Mouse (Mus musculus): ENCODE data around the gene Nelfb. TPM values are rescaled to one million over a fixed set of nuclear protein-coding genes. Genes with fewer than 3 reads are reported as not detected.

Gene Nelfb
- polyA plus RNA-seq, 1 experiment from 2014 or later, result 101 TPM

DNA sequence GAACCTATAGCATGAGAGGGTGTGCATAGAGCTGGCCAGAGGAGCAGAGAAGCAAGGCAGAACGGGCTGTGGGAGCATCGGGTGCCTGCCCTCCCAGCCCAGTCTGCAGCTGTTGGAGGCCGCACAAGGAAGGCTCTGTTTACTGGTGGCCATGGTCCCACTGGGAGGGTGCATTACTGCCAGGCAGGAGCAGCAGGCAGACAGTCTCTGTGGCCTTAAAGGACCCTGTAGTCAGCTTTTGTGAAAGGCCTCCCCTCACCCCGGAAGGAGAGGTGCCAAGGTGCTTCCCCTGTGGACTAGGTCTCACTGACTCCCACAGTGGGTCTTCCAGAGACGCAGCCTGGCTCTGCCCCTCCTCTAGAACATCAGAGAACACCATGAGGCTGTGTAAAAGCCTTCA is 15.6 kb upstream of the Nelfb start:
- H3K27ac ChIP-seq (ENCODE audit: low read length), result no peak overlapping the region
- no peak overlapping the region for H3K4me2 ChIP-seq (ENCODE audit: low read length)
- H3K4me1 ChIP-seq (replicated peaks; ENCODE audit: control insufficient read depth, insufficient read depth, low read length), result peaks cover 17% of the 10 kb centered on the region
- H3K4me3 ChIP-seq (replicated peaks; ENCODE audit: low read length), result no peak overlapping the region
- H3K9ac ChIP-seq (replicated peaks; ENCODE audit: low read depth, low read length), result no peak overlapping the region
- ATAC-seq, result no peak
- no peaks in the 10 kb centered on the region for H3K27me3 ChIP-seq (replicated peaks; ENCODE audit: control insufficient read depth, insufficient read depth, low read length)
- H3K9me3 ChIP-seq (ENCODE audit: control insufficient read depth, low read length), result no peaks in the 10 kb centered on the region
- 79% methylated on average over 5 of the region's 5 CpGs for WGBS
- no peaks in the 10 kb centered on the region for H3K36me3 ChIP-seq (ENCODE audit: control insufficient read depth, insufficient read depth)

DNA sequence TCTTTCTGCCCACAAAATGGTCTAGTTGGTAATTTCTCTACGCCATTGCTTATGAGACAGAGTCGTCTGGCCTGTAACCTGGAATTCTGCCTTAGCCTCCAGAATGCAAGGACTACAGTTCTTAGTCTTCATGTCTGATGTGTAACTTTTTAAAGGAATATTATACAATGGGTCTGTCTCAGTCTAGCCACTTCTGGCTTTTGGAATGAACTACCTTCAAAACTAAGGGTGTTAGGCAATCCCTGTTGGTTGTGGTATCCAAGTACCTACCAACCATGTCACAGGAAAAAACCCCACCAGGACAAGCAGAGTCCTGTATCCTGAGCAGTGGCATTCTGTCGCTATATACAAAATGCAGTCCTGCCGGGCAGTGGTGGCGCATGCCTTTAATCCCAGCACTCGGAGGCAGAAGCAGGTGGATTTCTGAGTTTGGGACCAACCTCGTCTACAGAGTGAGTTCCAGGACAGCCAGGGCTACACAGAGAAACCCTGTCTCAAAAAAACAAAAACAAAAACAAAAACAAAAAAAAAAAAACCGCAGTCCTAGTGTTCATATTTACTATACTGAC is 14.6 kb upstream of the Nelfb start:
- no peak overlapping the region; the same call in 1 of the 2 replicates for H3K9ac ChIP-seq (replicated peaks; ENCODE audit: low read depth, low read length)

DNA sequence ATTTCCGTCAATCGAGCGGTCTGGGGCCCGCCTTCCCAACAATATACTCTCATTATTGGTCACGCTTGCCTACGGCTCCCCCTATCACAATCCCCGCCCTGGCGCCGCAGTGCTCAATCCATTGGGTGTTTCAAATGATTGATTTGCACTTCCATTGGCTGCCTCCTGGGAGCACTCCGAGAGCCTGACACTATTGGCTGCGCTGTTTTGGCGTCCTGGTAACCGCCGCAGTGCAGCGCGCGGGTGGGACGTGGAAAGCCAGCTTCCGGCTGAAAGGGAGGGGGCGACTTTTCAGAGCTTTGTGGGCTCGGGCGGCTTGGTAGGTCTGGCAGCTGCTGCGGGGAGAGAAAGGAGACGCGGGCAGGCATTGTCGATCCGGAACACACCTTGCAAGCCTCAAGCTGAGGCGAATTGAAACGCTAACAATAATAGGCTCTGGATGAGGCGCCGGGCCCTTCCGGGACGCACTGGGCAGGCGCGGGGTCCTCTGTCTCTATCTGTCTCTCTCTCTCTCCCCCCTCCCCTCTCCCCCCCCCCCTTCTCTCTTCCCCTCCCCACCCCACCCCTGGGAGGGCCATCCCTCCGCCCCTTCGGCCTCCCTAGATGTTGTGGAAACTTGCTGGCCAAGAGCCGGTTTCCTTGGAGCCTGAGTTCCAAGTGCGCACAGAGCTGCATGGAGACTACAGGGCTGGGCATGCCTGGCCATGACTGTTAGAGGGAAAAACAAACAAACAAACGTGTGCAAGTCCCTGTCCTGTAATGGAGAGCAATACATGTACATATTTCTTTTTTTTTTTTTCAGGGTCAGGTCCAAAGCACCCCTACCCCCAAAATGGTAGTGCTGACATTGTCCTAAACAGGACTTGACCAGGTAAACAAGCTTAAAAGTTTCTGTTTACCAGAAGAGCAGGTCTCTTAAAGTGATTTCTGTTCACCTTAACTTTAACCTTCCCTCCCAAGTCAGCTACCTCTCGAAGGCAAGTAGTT is 13.8 kb upstream of the Nelfb start:
- no peaks in the 10 kb centered on the region for H3K36me3 ChIP-seq (ENCODE audit: control insufficient read depth, insufficient read depth)
- H3K9ac ChIP-seq (replicated peaks; ENCODE audit: low read depth, low read length), result peak overlapping the region; percentile 79
- ATAC-seq, result peak; percentile 97
- peak overlapping the region; percentile 98 for H3K27ac ChIP-seq (ENCODE audit: low read length)
- no peaks in the 10 kb centered on the region for H3K9me3 ChIP-seq (ENCODE audit: control insufficient read depth, low read length)
- H3K27me3 ChIP-seq (replicated peaks; ENCODE audit: control insufficient read depth, insufficient read depth, low read length), result no peaks in the 10 kb centered on the region
- peaks cover 17% of the 10 kb centered on the region for H3K4me1 ChIP-seq (replicated peaks; ENCODE audit: control insufficient read depth, insufficient read depth, low read length)
- peak overlapping the region; percentile 71 for H3K4me3 ChIP-seq (replicated peaks; ENCODE audit: low read length)
- 2% methylated on average over 41 of the region's 41 CpGs for WGBS
- peak overlapping the region; percentile 52 for H3K4me2 ChIP-seq (ENCODE audit: low read length)

More for the DNA sequence above, 14.6 kb upstream of the Nelfb start:
- Histone ChIP-seq H3K4me3 (replicated peaks; ENCODE audit: low read length) (no peak overlapping the region), H3K4me2 (ENCODE audit: low read length) (peak overlapping the region; percentile 52; the same call in 1 of the 2 replicates), H3K9me3 (ENCODE audit: control insufficient read depth, low read length) (no peaks in the 10 kb centered on the region), H3K27me3 (replicated peaks; ENCODE audit: control insufficient read depth, insufficient read depth, low read length) (no peaks in the 10 kb centered on the region), H3K27ac (ENCODE audit: low read length) (peak overlapping the region; percentile 98; the same call in 1 of the 2 replicates), H3K4me1 (replicated peaks; ENCODE audit: control insufficient read depth, insufficient read depth, low read length) (peaks cover 17% of the 10 kb centered on the region), H3K36me3 (ENCODE audit: control insufficient read depth, insufficient read depth) (no peaks in the 10 kb centered on the region)
- 72% methylated on average over 8 of the region's 8 CpGs for WGBS
- no peak for ATAC-seq

DNA sequence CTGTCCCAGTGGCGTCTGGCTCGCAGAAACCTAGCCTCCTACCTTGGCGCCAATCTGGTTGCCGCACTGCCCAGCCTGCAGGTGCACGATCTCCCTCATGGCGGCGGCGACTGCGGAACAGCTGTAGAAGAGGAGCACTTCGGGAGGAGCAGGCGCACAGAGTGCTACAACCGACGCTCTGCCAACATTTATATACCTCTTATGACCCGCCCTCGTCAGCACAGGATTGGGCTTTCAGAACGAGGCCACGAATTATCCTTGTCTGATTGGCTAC is 13.1 kb upstream of the Nelfb start, which contains the start of gene Tubb4b:
TSS of gene Tubb4b (minus strand) at position 211 of the 274 bp plus-strand sequence.
- H3K27ac ChIP-seq (ENCODE audit: low read length), result peak within 1 kb of the TSS; percentile 98
- no peak for ATAC-seq
- H3K4me2 ChIP-seq (ENCODE audit: low read length), result peak within 1 kb of the TSS; percentile 64
- no peaks in the 10 kb centered on the region for H3K27me3 ChIP-seq (replicated peaks; ENCODE audit: control insufficient read depth, insufficient read depth, low read length)
- H3K9ac ChIP-seq (replicated peaks; ENCODE audit: low read depth, low read length), result peak within 1 kb of the TSS; percentile 81
- H3K4me3 ChIP-seq (replicated peaks; ENCODE audit: low read length), result peak within 1 kb of the TSS; percentile 93
- 0% methylated on average over 17 of the region's 17 CpGs for WGBS
- H3K9me3 ChIP-seq (ENCODE audit: control insufficient read depth, low read length), result no peaks in the 10 kb centered on the region
- peaks cover 17% of the 10 kb centered on the region for H3K4me1 ChIP-seq (replicated peaks; ENCODE audit: control insufficient read depth, insufficient read depth, low read length)
- H3K36me3 ChIP-seq (ENCODE audit: control insufficient read depth, insufficient read depth), result no peaks in the 10 kb centered on the region

DNA sequence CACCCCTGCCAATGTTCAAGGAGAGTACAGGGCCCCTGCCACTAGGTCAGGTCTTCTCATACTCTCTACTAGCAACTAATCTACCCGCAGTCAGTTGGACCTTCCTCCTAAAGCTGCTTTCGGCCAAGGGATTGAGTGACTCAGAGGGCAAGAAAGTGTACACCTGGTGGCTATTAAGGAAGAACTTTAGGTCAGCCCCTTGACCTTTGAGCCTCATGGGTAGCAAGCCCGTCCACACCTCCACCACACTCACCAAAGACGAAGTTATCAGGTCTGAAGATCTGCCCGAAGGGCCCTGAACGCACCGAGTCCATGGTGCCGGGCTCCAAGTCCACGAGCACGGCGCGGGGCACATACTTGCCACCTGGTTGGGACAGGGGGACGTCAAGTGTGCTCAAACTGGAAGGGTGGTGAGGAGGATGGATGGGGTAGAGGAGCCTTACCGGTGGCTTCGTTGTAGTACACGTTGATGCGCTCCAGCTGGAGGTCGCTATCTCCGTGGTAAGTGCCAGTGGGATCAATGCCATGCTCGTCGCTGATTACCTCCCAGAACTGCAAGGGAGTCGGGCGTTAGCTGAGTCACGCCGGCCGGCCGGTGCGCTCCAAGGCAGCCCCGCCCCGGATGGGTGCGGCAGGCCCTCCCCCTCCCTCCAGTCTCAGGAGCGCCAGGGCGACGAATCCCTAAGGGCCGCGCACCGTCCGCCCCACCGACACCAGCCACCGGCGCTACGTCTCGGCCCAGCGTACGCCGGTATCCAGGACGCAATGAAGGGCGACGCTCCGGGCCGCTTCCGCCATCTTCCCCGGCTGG is 12.6 kb upstream of the Nelfb start:
- Histone ChIP-seq H3K36me3 (ENCODE audit: control insufficient read depth, insufficient read depth) (no peaks in the 10 kb centered on the region), H3K4me2 (ENCODE audit: low read length) (peak overlapping the region; percentile 64), H3K9ac (replicated peaks; ENCODE audit: low read depth, low read length) (peak overlapping the region; percentile 81), H3K27ac (ENCODE audit: low read length) (peak overlapping the region; percentile 90), H3K4me1 (replicated peaks; ENCODE audit: control insufficient read depth, insufficient read depth, low read length) (peaks cover 16% of the 10 kb centered on the region), H3K27me3 (replicated peaks; ENCODE audit: control insufficient read depth, insufficient read depth, low read length) (no peaks in the 10 kb centered on the region), H3K4me3 (replicated peaks; ENCODE audit: low read length) (peak overlapping the region; percentile 93), H3K9me3 (ENCODE audit: control insufficient read depth, low read length) (no peaks in the 10 kb centered on the region)
- WGBS, result 3% methylated on average over 47 of the region's 53 CpGs
- peak; percentile 17 for ATAC-seq

DNA sequence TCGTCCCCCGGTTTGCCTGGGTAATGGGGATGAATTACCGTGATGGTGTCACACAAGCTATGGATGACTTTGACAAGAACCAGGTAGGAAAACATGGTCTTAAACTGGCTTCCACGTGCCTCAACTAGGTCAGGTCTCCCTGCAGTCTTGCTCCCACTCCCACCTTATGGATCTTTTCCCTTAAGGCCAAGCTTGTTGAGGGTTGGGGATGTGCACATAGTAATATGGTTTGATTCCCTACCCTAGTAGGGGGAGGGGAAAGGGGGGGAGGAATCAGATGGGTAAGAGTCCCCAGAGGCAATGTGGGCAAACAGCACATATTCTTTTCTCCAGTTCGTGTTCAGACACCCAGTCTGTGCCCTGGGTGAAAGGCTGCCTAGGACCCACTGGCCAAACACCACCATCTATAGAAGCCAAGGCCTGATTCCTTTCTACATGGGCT is 10.1 kb upstream of the Nelfb start:
- 74% methylated on average over 5 of the region's 5 CpGs for WGBS
- no peak for ATAC-seq
- H3K9ac ChIP-seq (replicated peaks; ENCODE audit: low read depth, low read length), result no peak overlapping the region

DNA sequence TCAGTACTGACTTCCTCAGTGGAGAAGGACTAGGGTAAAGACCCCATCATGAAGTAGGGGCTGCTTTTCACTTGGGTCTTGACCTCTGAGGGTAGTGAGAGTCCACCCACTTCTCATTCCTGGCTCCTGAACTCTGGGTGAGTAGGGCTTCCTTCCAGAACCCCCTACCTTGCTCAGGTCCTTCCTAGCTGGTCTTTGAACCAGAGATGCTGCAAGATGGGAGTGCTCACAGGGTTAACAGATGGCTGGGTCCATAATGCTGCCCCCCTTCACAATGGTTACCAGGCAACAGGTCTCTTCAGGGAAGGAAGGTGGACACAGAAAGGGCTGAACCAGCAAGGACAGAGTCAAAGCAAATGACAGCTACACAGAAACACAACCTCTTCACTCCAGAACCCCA is 7.2 kb upstream of the Nelfb start, which contains the start of gene Fam166a:
TSS of gene Fam166a (plus strand) at position 301 of the 400 bp plus-strand sequence.
- peaks cover 4% of the 10 kb centered on the region for H3K4me1 ChIP-seq (replicated peaks; ENCODE audit: control insufficient read depth, insufficient read depth, low read length)
- H3K4me3 ChIP-seq (replicated peaks; ENCODE audit: low read length), result no peak within 1 kb of the TSS
- no peak within 1 kb of the TSS for H3K27ac ChIP-seq (ENCODE audit: low read length)
- no peaks in the 10 kb centered on the region for H3K9me3 ChIP-seq (ENCODE audit: control insufficient read depth, low read length)
- no peak for ATAC-seq
- H3K27me3 ChIP-seq (replicated peaks; ENCODE audit: control insufficient read depth, insufficient read depth, low read length), result 0 out of 2 replicates have a peak, but pooled peaks cover 4% of the 10 kb centered on the region
- no peak within 1 kb of the TSS for H3K9ac ChIP-seq (replicated peaks; ENCODE audit: low read depth, low read length)
- no peak within 1 kb of the TSS for H3K4me2 ChIP-seq (ENCODE audit: low read length)
- no peaks in the 10 kb centered on the region for H3K36me3 ChIP-seq (ENCODE audit: control insufficient read depth, insufficient read depth)

More for the DNA sequence above, 10.1 kb upstream of the Nelfb start:
- no peak overlapping the region for H3K4me2 ChIP-seq (ENCODE audit: low read length)
- no peaks in the 10 kb centered on the region for H3K9me3 ChIP-seq (ENCODE audit: control insufficient read depth, low read length)
- peaks cover 14% of the 10 kb centered on the region for H3K4me1 ChIP-seq (replicated peaks; ENCODE audit: control insufficient read depth, insufficient read depth, low read length)
- H3K4me3 ChIP-seq (replicated peaks; ENCODE audit: low read length), result no peak overlapping the region
- no peaks in the 10 kb centered on the region for H3K27me3 ChIP-seq (replicated peaks; ENCODE audit: control insufficient read depth, insufficient read depth, low read length)
- H3K36me3 ChIP-seq (ENCODE audit: control insufficient read depth, insufficient read depth), result no peaks in the 10 kb centered on the region
- no peak overlapping the region for H3K27ac ChIP-seq (ENCODE audit: low read length)

DNA sequence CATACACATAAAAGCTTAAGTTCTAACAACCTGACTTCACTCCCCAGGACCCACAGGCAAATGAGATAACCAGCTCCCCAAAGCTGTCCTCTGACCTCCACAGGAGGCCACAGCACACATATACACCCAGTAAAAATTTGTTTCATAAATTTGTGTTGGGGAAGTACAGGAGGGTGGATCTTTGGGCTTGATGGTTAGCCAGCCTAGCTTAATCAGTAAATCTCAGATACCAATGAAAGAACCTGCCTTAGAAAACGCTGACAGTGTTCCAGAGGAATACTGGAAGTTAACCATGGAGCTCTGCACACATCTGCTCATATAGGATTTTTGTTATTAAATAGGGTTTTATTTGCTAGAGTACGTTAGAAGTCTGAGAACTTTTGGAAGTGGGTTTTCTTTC is 6.4 kb upstream of the Nelfb start:
- no peak for ATAC-seq
- Histone ChIP-seq H3K9me3 (ENCODE audit: control insufficient read depth, low read length) (no peaks in the 10 kb centered on the region), H3K4me3 (replicated peaks; ENCODE audit: low read length) (no peak overlapping the region), H3K9ac (replicated peaks; ENCODE audit: low read depth, low read length) (no peak overlapping the region), H3K4me2 (ENCODE audit: low read length) (no peak overlapping the region), H3K4me1 (replicated peaks; ENCODE audit: control insufficient read depth, insufficient read depth, low read length) (no peaks in the 10 kb centered on the region), H3K27ac (ENCODE audit: low read length) (no peak overlapping the region), H3K36me3 (ENCODE audit: control insufficient read depth, insufficient read depth) (no peaks in the 10 kb centered on the region), H3K27me3 (replicated peaks; ENCODE audit: control insufficient read depth, insufficient read depth, low read length) (0 out of 2 replicates have a peak, but pooled peaks cover 4% of the 10 kb centered on the region)
- WGBS, result 70% methylated on average over 2 of the region's 2 CpGs

DNA sequence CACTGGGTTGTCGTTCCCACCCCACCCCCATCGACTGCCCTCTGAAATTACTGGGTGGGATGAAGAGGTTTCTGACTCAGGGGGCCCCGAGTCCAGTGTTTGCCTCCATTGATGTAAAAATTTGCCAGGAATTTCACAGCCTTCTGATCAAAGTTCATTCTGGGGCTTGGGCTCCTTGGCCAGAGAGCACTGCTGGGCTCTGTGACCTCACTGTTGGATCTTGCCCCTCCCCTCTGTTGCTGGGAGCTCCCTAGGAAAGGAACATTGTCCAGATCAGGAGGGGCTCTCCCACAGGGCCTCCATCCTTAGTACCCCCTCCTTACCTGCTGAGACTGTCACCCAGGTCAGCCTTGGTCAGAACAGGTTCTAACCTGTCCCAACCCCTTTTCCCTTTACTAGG is 3.2 kb upstream of the Nelfb start, which contains the start of gene Stpg3:
TSS of gene Stpg3 (minus strand) at position 194 of the 400 bp plus-strand sequence.
- 70% methylated on average over 3 of the region's 3 CpGs for WGBS

More for the DNA sequence above, 3.2 kb upstream of the Nelfb start, which contains the start of gene Stpg3:
- Histone ChIP-seq H3K36me3 (ENCODE audit: control insufficient read depth, insufficient read depth) (no peaks in the 10 kb centered on the region), H3K4me3 (replicated peaks; ENCODE audit: low read length) (no peak within 1 kb of the TSS), H3K4me2 (ENCODE audit: low read length) (no peak within 1 kb of the TSS), H3K27ac (ENCODE audit: low read length) (no peak within 1 kb of the TSS), H3K27me3 (replicated peaks; ENCODE audit: control insufficient read depth, insufficient read depth, low read length) (0 out of 2 replicates have a peak, but pooled peaks cover 4% of the 10 kb centered on the region), H3K4me1 (replicated peaks; ENCODE audit: control insufficient read depth, insufficient read depth, low read length) (peaks cover 11% of the 10 kb centered on the region), H3K9ac (replicated peaks; ENCODE audit: low read depth, low read length) (no peak within 1 kb of the TSS), H3K9me3 (ENCODE audit: control insufficient read depth, low read length) (no peaks in the 10 kb centered on the region)
- no peak for ATAC-seq
